Mouse (Mus musculus): ENCODE data around the gene Gm11084. TPM values are rescaled to one million over a fixed set of nuclear protein-coding genes. Genes with fewer than 3 reads are reported as not detected.
"Not testable (repeated sequence)": the region's sequence is repeated elsewhere in the genome, so short reads cannot be mapped to it uniquely, and the experiment has no call there.

The Gm11084 gene
- total RNA-seq, 1 experiment from 2014 or later = not detected

DNA sequence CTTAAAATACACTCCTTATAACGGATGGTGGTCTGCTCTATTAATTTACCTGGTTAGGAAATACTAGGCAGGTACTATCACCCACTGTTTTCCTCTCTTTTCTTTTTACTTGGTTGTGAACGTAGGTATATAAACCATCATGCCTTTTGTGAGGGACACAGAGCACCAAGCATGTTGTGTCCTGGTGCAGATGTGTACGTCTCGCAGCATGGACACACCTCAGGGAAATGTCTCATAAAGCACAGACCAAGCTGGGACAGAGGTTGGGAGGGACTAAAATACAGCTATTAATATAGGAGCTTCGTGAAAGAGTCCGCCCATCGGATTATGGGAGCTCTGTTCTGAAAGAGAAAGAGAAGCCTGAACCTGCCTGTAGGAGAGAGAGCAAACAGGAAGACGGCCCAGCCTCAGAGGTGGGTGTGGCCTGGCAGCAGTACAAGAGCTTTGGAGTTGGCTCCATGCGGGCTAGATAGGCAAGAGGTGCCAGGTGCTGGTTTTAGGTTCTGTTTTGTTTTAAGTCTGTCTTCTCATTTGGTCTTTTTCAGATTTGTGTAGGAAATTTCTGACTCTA is 10.4 kb upstream of the Gm11084 start:
- ATAC-seq (replicated peaks; ENCODE audit: insufficient number of reproducible peaks, low FRiP score, low TSS enrichment, poor library complexity, severe bottlenecking) = peak; percentile 94

- no peak for ATAC-seq (replicated peaks; ENCODE audit: insufficient number of reproducible peaks, low FRiP score, low TSS enrichment, poor library complexity, severe bottlenecking)
These were observed 9.0 kb upstream of the Gm11084 start for GRCm38 (mm10) chr2:72995346-72996097.

- ATAC-seq (replicated peaks; ENCODE audit: insufficient number of reproducible peaks, low FRiP score, low TSS enrichment, poor library complexity, severe bottlenecking) = no peak
These were observed 7.6 kb upstream of the Gm11084 start for GRCm38 (mm10) chr2:72994165-72994564.

- no peak for ATAC-seq (replicated peaks; ENCODE audit: insufficient number of reproducible peaks, low FRiP score, low TSS enrichment, poor library complexity, severe bottlenecking)
These were observed 6.0 kb upstream of the Gm11084 start for GRCm38 (mm10) chr2:72992497-72992896.

DNA sequence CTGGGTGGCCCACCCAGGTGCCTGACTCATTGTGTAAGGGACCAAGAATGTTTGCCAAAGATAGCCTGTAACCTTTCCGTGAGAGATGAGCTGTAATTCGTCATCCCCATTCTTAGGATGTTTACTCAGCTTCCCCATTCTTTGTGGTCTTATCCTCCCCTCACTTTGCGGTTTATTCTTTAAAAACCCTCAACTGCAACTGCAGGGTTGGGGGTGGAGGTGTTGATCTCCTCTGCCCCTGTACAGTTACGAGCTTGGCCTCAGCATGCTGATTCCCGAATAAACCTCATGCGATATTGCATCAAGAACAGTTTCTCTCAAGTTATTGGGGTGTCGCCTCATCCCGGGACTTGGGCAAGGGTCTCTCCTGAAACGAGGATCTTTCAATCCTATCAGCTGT is 2.4 kb upstream of the Gm11084 start:
- not testable (repeated sequence) for ATAC-seq (replicated peaks; ENCODE audit: insufficient number of reproducible peaks, low FRiP score, low TSS enrichment, poor library complexity, severe bottlenecking)

DNA sequence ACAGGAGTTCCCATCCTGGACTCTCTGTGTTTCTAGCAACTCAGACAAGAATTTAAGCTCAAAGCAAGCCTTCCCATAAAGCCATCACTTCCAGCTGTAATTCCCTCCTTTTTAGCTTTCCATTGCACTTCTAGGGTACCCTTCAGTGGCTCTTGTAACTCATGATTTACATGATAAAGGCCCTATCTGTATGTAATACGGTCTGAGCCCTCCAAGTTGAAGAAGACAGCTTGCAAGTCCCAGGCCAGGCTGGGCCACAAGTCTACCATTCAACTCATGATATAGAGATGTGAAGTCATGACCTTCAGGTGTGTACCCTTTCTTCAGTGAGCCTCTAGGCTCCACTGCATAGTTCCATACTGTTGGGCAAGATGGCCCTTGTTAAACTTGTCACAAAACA is 1.0 kb downstream of the Gm11084 start:
- no peak for ATAC-seq (replicated peaks; ENCODE audit: insufficient number of reproducible peaks, low FRiP score, low TSS enrichment, poor library complexity, severe bottlenecking)

DNA sequence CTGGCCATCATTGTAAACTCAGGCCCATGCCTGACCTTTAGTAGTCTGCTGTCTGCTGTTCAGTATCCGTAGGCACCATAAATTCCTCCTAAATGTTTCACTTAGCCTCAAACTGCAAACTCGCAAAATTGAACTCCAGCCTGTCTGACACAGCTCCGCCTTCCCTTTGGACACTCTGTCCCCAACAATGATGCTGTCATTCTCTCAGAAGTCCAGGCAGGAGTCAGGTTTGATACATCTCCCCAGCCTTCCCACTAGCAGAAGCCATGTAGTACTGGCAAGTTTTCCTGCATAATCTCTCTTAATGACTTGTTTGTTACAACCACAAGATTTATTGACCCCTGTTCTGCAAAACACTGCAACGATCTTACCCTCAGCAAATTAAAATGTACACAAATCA is 1.7 kb downstream of the Gm11084 start:
- ATAC-seq (replicated peaks; ENCODE audit: insufficient number of reproducible peaks, low FRiP score, low TSS enrichment, poor library complexity, severe bottlenecking) = no peak

GRCm38 (mm10) chr2:72983211-72983610 is 3.3 kb downstream of the Gm11084 start:
- no peak for ATAC-seq (replicated peaks; ENCODE audit: insufficient number of reproducible peaks, low FRiP score, low TSS enrichment, poor library complexity, severe bottlenecking)

GRCm38 (mm10) chr2:72982110-72982785 is 4.3 kb downstream of the Gm11084 start:
- no peak for ATAC-seq (replicated peaks; ENCODE audit: insufficient number of reproducible peaks, low FRiP score, low TSS enrichment, poor library complexity, severe bottlenecking)

- no peak for ATAC-seq (replicated peaks; ENCODE audit: insufficient number of reproducible peaks, low FRiP score, low TSS enrichment, poor library complexity, severe bottlenecking)
These were observed 4.9 kb downstream of the Gm11084 start for GRCm38 (mm10) chr2:72981441-72982109.

DNA sequence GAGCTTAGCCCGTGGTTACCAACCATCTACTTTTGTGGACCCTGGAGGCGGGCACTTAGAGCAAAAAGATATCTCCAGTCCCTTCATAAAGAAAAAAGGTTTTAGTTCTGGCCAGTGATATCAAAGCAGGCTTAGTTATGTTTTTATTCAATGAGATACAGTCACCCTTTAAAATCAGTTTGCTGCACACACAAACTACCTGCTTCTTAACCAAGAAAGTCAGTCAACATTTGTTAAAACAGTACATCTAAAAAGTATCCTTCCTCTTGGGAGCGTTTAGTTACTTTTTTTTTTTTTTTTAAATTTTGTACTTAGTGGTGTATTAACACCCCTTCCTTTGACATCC is 5.5 kb downstream of the Gm11084 start:
- ATAC-seq (replicated peaks; ENCODE audit: insufficient number of reproducible peaks, low FRiP score, low TSS enrichment, poor library complexity, severe bottlenecking) = no peak

- peak; percentile 82 for ATAC-seq (replicated peaks; ENCODE audit: insufficient number of reproducible peaks, low FRiP score, low TSS enrichment, poor library complexity, severe bottlenecking)
These were observed 6.0 kb downstream of the Gm11084 start, which contains the start of gene Sp3 for GRCm38 (mm10) chr2:72980337-72981074. TSS of gene Sp3 (minus strand) at chr2:72980446.

DNA sequence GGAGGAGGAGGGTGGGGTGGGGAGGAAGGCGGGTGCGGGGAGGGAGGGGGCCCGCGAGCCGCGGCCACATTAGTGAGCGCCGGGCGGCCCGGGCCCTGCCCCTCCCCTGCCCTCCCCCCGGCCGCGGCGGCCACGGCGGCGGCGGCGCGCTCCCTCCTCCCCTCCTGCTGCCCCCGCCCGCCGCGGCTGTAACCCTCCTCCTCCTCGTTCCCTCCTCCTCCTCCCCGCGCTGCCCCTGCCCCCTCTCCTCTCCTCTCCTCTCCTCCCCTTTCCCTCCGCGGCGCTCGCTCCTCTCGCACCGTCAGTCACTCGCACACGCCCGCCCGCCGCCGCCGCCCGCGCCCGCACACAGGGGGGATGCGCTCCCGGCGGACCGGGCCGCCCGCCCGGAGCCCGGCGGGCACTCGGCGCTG is 6.9 kb downstream of the Gm11084 start:
- peak; percentile 54 for ATAC-seq (replicated peaks; ENCODE audit: insufficient number of reproducible peaks, low FRiP score, low TSS enrichment, poor library complexity, severe bottlenecking)

DNA sequence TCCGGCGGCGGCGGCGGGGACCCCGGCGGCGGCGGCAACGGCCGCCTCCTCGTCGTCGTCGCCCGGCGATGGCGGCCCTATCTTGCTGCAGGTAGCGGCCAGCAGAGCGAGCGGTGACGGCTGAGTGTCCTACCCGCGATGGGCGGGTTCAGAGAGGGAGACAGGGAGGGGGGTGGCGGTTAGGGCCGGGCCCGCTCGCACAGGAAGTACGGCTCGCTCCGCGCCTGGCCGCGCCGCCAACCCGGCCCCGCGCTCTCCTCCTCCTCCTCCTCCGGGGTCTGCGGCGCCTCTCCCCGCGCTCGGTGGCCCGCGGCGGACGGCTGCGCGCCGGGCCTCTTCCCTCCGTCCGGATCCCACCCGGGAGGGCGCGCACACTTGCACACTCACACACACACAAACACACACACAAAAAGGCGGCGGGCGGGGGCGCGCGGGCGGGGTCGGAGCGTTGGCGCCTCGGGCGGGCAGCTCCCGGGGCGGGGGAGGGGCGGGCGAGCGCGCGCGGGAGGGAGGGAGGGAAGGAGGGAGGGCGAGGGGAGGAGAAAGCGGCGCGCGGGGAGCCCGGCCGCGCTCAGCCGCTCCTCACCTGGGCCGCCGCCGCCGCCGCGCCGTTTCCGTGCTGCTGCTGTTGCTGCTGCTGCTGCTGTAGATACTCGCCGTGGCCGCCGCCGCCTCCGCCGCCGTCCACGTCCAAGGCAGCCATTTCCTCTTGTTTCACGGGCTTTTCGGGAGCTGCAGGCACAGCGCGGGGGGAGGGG is 7.4 kb downstream of the Gm11084 start:
- peak; percentile 73 for ATAC-seq (replicated peaks; ENCODE audit: insufficient number of reproducible peaks, low FRiP score, low TSS enrichment, poor library complexity, severe bottlenecking)

- peak; percentile 26; the same call in 1 of the 2 replicates for ATAC-seq (replicated peaks; ENCODE audit: insufficient number of reproducible peaks, low FRiP score, low TSS enrichment, poor library complexity, severe bottlenecking)
These were observed 8.0 kb downstream of the Gm11084 start for GRCm38 (mm10) chr2:72978473-72978872.

GRCm38 (mm10) chr2:72977272-72977671 is 9.2 kb downstream of the Gm11084 start:
- ATAC-seq (replicated peaks; ENCODE audit: insufficient number of reproducible peaks, low FRiP score, low TSS enrichment, poor library complexity, severe bottlenecking) = no peak

DNA sequence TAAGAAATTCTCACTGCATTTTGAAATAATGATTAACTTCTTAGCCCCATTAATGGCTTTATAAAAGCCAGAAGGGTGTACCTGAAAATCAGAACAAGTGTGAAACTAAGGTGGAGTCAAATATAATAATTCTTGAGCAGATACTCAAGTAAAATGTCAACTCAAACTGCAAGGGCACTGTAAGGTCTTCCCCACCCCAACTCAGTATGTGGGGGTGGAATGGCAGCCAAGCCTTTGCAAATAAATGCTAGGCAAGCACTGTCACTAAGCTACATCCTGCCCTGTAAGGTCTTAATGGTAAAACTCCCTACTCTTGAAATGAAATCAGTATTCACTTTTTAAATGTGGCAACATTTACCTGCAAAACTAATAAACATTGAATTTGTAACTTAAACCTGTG is 10.5 kb downstream of the Gm11084 start:
- ATAC-seq (replicated peaks; ENCODE audit: insufficient number of reproducible peaks, low FRiP score, low TSS enrichment, poor library complexity, severe bottlenecking) = no peak

DNA sequence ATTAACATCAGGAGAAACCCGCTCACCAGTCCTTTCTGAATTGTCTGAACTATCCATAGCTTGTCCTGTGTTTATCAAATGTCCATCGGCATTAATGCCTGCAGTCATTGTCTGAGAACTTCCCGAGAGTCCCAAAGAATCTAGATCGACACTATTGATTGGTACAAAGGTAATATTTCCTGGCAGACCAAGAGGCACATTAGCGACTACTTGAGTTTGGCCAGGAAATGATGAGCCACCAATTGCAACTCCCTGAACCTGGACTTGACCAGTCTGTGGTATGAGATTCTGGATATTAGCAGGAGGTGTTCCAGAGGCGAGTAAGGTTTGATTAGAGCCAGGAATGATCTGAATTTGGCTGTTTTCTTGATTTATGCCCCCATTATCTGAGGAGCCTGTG is 15.7 kb downstream of the Gm11084 start:
- no peak for ATAC-seq (replicated peaks; ENCODE audit: insufficient number of reproducible peaks, low FRiP score, low TSS enrichment, poor library complexity, severe bottlenecking)

Data from monocyte, adult 5-6 weeks (primary cell).